Comparison of ENCODE assay signal across 15 mouse cellular contexts in the genomic region with DNA sequence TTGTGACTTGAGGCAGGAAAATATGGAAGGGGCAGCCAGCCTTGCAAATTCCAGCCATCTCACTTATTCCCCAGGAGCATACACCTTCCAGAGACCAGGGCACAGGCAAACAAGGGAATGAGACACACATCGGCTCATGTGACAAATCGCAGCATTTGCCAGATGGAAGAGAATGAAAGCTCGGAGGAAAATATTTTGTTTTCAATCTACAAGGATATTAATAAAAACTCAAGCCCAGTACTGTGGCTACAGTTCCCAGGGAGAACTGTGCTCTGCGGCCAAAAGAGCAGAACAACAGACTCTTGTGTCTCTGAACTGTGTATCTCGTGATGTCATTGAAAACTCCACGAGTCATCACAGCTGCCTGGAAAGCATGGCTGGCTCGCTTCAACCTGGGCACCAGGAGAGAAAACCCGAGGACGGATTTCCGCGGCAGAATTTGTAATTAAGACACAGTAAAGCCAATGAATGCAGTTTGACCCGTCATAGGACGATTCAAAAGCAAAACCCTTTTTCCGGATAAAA. TPM values are rescaled to one million over a fixed set of nuclear protein-coding genes. Genes with fewer than 3 reads are reported as not detected.
A peak's percentile ranks its signal among the peaks of the same experiment; 100 is the strongest.
DNase-seq lines count a peak whose midpoint lies in the region; ATAC-seq and TF ChIP-seq lines count a peak whose summit lies in the region.
"Had no signal": no experiment of that assay in that cellular context is flagged by ENCODE, and none has a peak within 500 bp of the region (broad histone marks: within the 10 kb centered on the region; RNA-seq: fewer than 3 reads in every experiment).

No protein-coding gene starts in this region.

- WGBS in midbrain, postnatal 0 days: 58% methylated on average over 14 of the region's 14 CpGs
- 72% methylated on average over 14 of the region's 14 CpGs for WGBS in midbrain, embryonic 14.5 days
- WGBS in heart, embryonic 13.5 days: 62% methylated on average over 14 of the region's 14 CpGs
- 64% methylated on average over 14 of the region's 14 CpGs for WGBS in intestine, postnatal 0 days

- no peak for TF ChIP-seq CTCF in midbrain, postnatal 0 days (IDR thresholded peaks at IDR 0.05)
- no peak for TF ChIP-seq CTCF in intestine, postnatal 0 days (IDR thresholded peaks at IDR 0.05; ENCODE audit: low read depth)

- H3K27me3 ChIP-seq in midbrain, postnatal 0 days (ENCODE audit: insufficient read depth, low read length): no peaks in the 10 kb centered on the region
- no peaks in the 10 kb centered on the region for H3K27me3 ChIP-seq in midbrain, embryonic 14.5 days (ENCODE audit: control insufficient read depth, insufficient read depth, low read length)
- H3K27me3 ChIP-seq in heart, embryonic 13.5 days (replicated peaks): no peaks in the 10 kb centered on the region
- H3K27me3 ChIP-seq in intestine, postnatal 0 days (replicated peaks; ENCODE audit: control insufficient read depth, insufficient read depth, low read length): no peaks in the 10 kb centered on the region
- H3K27me3 ChIP-seq: liver, embryonic 12.5 days; neural tube, embryonic 15.5 days had no signal

- no peak overlapping the region for H3K4me3 ChIP-seq in midbrain, postnatal 0 days (ENCODE audit: low read depth, low read length)
- no peak overlapping the region for H3K4me3 ChIP-seq in midbrain, embryonic 14.5 days (replicated peaks; ENCODE audit: low read depth, low read length)
- no peak overlapping the region for H3K4me3 ChIP-seq in heart, embryonic 13.5 days
- H3K4me3 ChIP-seq in intestine, postnatal 0 days (ENCODE audit: low read depth, low read length): no peak overlapping the region
- H3K4me3 ChIP-seq: liver, embryonic 12.5 days; neural tube, embryonic 15.5 days had no signal

- no peak overlapping the region for H3K4me2 ChIP-seq in midbrain, postnatal 0 days (ENCODE audit: low read depth, low read length, poor library complexity, severe bottlenecking)
- H3K4me2 ChIP-seq in midbrain, embryonic 14.5 days (ENCODE audit: low read length): no peak overlapping the region
- H3K4me2 ChIP-seq in heart, embryonic 13.5 days: 0 out of 2 replicates have a peak overlapping the region, but pooled peaks have one; percentile 9
- no peak overlapping the region for H3K4me2 ChIP-seq in intestine, postnatal 0 days (replicated peaks; ENCODE audit: low read depth)
- H3K4me2 ChIP-seq: liver, embryonic 12.5 days; neural tube, embryonic 15.5 days had no signal

- H3K9ac ChIP-seq in midbrain, postnatal 0 days (replicated peaks; ENCODE audit: low read length, poor library complexity, severe bottlenecking): no peak overlapping the region
- no peak overlapping the region for H3K9ac ChIP-seq in midbrain, embryonic 14.5 days (replicated peaks; ENCODE audit: low read length)
- H3K9ac ChIP-seq in heart, embryonic 13.5 days: no peak overlapping the region
- no peak overlapping the region for H3K9ac ChIP-seq in intestine, postnatal 0 days (ENCODE audit: low read depth, low read length)
- H3K9ac ChIP-seq: liver, embryonic 12.5 days; neural tube, embryonic 15.5 days had no signal

- 0 out of 2 replicates have a peak, but pooled peaks have one; percentile 56 for ATAC-seq in frontal cortex, adult (ENCODE audit: low TSS enrichment)
- no peak for ATAC-seq in midbrain, postnatal 0 days (ENCODE audit: low FRiP score)
- no peak for ATAC-seq in midbrain, embryonic 14.5 days (ENCODE audit: low FRiP score, low TSS enrichment)
- no peak for ATAC-seq in heart, embryonic 13.5 days (ENCODE audit: extremely low read depth, insufficient number of reproducible peaks, low FRiP score, low TSS enrichment)
- ATAC-seq in inflammation-experienced regulatory T-cells, adult 6 months: no peak
- no peak for ATAC-seq in intestine, postnatal 0 days
- ATAC-seq: liver, embryonic 12.5 days had no signal

- no peaks in the 10 kb centered on the region for H3K36me3 ChIP-seq in midbrain, postnatal 0 days (ENCODE audit: insufficient read depth, low read length)
- H3K36me3 ChIP-seq in midbrain, embryonic 14.5 days (ENCODE audit: control insufficient read depth, insufficient read depth, low read length): no peaks in the 10 kb centered on the region
- no peaks in the 10 kb centered on the region for H3K36me3 ChIP-seq in heart, embryonic 13.5 days
- no peaks in the 10 kb centered on the region; the same call in 1 of the 2 replicates for H3K36me3 ChIP-seq in intestine, postnatal 0 days (ENCODE audit: control insufficient read depth, insufficient read depth)
- H3K36me3 ChIP-seq: liver, embryonic 12.5 days; neural tube, embryonic 15.5 days had no signal

- DNase-seq in frontal cortex, postnatal 36 days (ENCODE audit: low spot score in 2 of 2): no peak
- peak; percentile 51 for DNase-seq in midbrain, postnatal 0 days (ENCODE audit: low spot score)
- DNase-seq in midbrain, embryonic 14.5 days: no peak
- no peak for DNase-seq in urinary bladder, adult 18-20 months (ENCODE audit: low spot score in 2 of 2)
- DNase-seq: cerebellum, postnatal 25 days; kidney, adult 2 months had no signal

- no peak overlapping the region for H3K27ac ChIP-seq in midbrain, postnatal 0 days (ENCODE audit: low read depth, low read length)
- no peak overlapping the region for H3K27ac ChIP-seq in midbrain, embryonic 14.5 days (replicated peaks; ENCODE audit: low read depth, low read length)
- H3K27ac ChIP-seq in heart, embryonic 13.5 days (replicated peaks): no peak overlapping the region; the same call in 1 of the 2 replicates
- no peak overlapping the region for H3K27ac ChIP-seq in intestine, postnatal 0 days (ENCODE audit: low read depth, low read length)
- H3K27ac ChIP-seq: liver, embryonic 12.5 days; macrophage; neural tube, embryonic 15.5 days had no signal

- H3K9me3 ChIP-seq in midbrain, postnatal 0 days (ENCODE audit: low read length): no peaks in the 10 kb centered on the region
- H3K9me3 ChIP-seq in midbrain, embryonic 14.5 days (ENCODE audit: control insufficient read depth, low read length): no peaks in the 10 kb centered on the region
- no peaks in the 10 kb centered on the region for H3K9me3 ChIP-seq in heart, embryonic 13.5 days
- no peaks in the 10 kb centered on the region for H3K9me3 ChIP-seq in intestine, postnatal 0 days (ENCODE audit: control insufficient read depth)
- H3K9me3 ChIP-seq: liver, embryonic 12.5 days; neural tube, embryonic 15.5 days had no signal

- H3K4me1 ChIP-seq in midbrain, postnatal 0 days (ENCODE audit: insufficient read depth, low read length): peaks cover 11% of the 10 kb centered on the region; the same call in 1 of the 2 replicates
- H3K4me1 ChIP-seq in midbrain, embryonic 14.5 days (ENCODE audit: control insufficient read depth, insufficient read depth, low read length): peaks cover 8% of the 10 kb centered on the region; the same call in 1 of the 2 replicates
- peaks cover 73% of the 10 kb centered on the region for H3K4me1 ChIP-seq in heart, embryonic 13.5 days
- peaks cover 10% of the 10 kb centered on the region for H3K4me1 ChIP-seq in intestine, postnatal 0 days (replicated peaks; ENCODE audit: control insufficient read depth, insufficient read depth, low read length)

RNA-seq across cellular contexts. Expression of gene Hmga2, which starts 50.1 kb away (rescaled TPM):
- 0.85 and 0.99 TPM in 2 replicates for total RNA-seq in midbrain, postnatal 0 days (2014; rRNA removed)
- 0.30 and 0.32 TPM in 2 replicates for polyA plus RNA-seq in midbrain, postnatal 0 days (2015; fragmentation: Nextera tagmentation; extraction: Ambion mirVana)
- 2.4 and 2.6 TPM in 2 replicates for polyA plus RNA-seq in midbrain, embryonic 14.5 days (2014; fragmentation: Nextera tagmentation; extraction: Ambion mirVana)
- polyA plus RNA-seq in heart, embryonic 13.5 days (2015; fragmentation: Nextera tagmentation; extraction: Ambion mirVana): 11.3 and 12.4 TPM in 2 replicates
- polyA plus RNA-seq in inflammation-experienced regulatory T-cells, adult 6 months (2017; shearing (Covaris generic)): under 1 TPM in 2 of 3 experiments, not detected in 1; 0.16 to 0.59 TPM
- 4.3 TPM in 2 replicates for polyA plus RNA-seq in intestine, postnatal 0 days (2015; fragmentation: Nextera tagmentation; extraction: Ambion mirVana)
- polyA plus RNA-seq: frontal cortex, adult 2 months; urinary bladder, adult 2 months had no signal
